Mouse (Mus musculus) embryo, embryonic 10 days (tissue): ENCODE results near the gene Hoxb3.

Experiments
- DNase-seq: peaks from one replicate; pipeline ENCODE4 v3.0.0-alpha.2; 2015; ENCODE audit warnings: low spot score

Gene Hoxb3

DNA sequence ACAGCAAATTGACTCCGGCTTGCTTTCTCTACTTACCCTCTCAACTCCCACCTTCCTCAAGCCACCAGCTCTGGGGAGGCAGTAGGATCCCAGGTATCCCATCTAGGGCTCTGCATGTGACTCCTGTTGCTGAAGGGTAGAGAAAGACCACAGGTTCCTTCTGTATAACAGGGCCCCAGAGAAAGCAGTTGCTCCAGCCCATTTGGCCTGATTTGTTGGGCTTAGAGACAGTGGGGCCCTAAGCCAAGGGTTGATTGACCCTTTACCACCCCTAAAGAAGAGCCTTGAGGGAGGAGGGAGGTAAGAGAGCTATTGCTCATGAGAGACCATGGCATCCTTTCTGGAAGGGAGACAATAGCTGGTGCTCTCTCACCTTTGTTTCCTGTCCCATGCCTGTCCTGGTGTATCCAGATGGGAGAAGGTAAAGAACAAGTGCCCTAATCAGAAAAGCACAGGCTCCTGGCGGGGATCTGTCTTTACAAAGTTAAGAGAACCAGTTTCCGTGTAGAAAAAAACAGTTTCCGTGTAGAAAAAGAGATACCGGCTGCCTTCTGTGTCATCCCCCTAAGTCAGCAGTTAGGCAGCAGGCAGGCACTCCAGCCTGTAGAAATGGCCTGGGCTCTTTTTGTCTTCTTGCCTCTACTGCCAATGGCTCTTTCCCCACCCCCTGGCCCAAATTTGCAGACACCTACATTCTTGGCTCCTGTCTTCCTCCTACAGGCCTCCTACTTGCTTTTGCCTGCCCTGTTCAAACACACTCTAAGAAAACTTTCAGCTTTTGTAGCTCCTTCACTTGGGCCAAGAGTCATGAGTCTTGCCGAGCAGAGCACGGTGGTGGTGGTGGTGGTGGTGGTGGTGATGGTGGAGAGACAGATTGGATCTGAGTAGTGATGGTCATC lies 16.1 kb downstream of the Hoxb3 start:
- no peak for DNase-seq

DNA sequence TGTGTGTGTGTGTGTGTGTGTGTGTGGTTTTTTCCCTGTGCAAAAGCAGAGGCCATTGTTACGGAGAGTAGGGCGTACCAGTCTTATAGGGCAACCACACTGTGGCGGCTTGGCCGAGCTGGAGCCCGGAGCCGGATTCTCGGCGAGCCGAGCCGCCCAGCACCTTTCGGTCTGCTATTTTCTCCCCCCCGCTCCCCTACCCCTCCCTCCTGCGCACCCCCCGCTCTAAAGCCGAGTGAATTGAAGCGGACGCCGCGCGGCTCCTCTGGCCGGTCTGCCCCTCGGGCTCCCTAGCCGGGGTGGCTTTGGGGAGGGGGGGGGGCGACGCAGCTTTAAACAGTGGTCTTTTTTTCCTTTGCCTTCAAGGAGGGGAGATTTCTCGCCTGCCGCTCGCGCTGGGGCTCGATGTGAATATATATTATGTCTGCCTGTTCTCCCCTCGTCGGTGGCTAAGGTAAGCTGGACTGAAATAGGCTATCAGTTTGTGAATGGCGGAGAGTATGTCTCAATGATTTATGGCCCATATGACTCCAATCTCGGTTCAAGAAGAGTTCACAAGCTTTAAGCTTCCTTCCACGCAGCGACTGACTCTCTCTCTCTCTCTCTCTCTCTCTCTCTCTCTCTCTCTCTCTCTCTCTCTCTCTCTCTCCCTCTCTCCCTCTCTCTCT lies 17.7 kb downstream of the Hoxb3 start:
- DNase-seq, result peak; percentile 90

DNA sequence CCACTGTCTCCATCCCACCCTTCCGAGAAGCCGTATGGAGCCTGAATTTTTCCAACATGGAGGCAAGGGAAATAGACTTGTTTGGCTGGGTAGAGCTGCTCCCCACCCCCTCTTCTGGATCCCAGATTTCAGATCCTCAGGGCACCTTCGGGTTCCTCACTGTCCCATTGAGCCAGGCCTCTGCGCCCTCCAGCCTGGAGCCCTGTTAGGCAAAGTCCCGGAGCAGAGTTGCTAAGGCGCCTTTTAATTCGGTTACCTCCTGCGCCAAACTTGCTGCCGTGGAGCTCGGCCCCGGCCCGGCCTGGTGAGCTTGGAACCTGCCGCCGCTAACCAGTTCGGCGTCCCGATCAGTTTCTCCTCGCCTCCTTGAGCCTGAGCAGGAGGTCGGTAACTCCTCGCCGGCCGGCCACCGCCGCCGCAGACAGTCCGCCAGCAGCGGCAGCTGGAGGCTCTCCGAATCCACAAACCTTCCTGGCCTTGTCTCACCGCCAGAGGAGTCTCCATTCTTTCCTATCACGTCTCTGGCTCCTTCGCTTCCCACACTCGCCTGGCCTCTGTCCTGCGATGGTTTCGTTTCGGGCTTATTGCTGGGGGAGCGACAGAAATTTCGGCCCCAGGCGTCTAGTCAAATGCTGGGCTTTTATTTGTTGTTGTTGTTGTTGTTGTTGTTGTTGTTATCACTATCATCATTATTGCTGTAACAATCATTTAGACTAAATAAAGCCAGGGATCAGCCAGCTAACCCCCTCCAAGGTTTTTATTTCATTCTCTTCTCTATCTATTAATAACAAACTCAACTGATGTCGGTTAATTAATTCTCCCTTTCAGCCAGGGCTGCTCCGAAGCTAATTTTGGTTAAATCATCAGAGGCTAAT lies 18.8 kb downstream of the Hoxb3 start:
- DNase-seq, result peak; percentile 68

DNA sequence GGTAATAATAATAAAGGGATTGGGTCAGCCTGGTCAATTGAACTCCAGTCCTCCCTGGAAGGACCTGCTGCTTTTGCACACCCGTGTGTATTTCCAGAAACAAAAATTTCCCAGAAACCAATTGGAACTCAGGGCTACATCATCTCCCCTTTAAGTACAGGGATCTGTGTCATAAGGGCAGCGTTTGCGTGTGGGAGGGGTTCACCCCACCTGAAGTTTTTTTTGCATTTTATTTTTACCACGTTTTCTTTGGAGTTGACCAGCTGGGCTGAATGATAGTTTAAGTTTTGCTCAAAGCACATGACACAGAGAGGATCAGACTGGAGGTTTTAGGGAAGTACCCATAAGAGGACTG lies 19.4 kb downstream of the Hoxb3 start:
- DNase-seq, result no peak

DNA sequence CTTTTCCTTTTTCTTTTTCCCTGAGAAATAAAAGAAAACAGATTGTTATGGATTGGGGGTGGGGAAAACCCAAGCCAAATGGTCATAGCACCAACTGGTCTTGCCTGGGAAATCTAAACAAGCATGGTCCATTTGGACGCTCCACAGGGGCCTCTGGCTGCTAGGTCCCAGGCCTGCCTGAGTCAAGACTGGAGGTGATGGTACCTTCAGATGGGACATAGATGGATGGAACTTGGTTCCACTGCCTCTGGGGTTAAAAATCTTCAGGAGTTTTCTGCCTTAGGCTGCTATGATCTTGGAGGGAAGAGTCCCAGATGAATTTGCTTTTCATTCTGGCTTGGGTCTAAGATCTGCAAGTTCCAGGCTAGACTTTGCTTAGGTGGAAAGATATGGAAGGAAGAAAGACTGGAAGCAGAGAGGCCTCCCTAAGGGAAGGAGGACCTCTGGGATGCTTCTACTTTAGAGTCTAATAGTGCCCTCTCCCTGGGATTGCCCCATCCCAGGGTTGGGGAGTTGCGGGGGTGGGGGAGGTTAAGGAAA lies 20.1 kb downstream of the Hoxb3 start:
- no peak for DNase-seq

DNA sequence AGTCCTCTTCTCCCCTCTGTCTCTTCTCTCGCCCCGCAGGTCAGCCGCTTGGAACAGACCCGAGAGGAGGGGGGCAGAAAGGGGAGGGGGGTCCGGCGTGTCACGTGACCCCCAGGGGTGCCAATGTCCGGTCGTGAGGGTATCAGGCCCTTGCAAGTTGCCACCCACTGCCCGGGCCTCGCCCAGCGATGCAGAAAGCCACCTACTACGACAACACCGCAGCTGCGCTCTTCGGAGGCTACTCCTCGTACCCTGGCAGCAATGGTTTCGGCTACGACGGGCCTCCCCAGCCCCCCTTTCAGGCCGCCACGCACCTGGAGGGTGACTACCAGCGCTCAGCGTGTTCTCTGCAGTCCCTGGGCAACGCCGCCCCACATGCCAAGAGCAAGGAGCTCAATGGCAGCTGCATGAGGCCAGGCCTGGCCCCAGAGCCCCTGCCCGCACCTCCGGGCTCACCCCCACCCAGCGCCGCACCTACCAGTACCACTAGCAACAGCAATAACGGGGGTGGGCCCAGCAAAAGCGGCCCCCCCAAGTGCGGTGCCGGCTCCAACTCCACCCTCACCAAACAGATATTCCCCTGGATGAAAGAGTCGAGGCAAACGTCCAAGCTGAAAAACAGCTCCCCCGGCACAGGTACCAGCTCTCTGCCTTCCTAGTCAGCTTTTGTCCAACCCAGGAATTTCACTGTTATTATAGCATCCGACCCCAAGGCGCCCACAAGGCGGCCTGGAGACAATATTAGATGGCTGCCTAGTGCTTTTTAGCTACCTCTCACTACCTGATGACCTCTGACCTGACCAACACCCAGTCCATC lies 21.1 kb downstream of the Hoxb3 start:
- DNase-seq, result peak; percentile 71

DNA sequence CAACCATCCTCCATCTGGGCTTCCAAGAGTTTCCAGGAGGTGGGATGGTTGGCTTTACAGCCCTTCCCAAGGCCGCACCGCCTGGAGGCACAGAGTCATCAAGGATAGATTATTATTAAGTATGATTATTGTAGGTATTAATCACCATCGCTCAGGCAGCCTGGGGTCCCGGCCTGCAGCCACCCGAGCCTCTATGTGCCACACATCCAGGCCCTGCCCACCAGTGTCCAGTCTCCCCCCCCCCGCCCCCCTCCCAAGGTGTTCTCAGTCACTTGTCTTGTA lies 21.7 kb downstream of the Hoxb3 start:
- DNase-seq, result no peak

DNA sequence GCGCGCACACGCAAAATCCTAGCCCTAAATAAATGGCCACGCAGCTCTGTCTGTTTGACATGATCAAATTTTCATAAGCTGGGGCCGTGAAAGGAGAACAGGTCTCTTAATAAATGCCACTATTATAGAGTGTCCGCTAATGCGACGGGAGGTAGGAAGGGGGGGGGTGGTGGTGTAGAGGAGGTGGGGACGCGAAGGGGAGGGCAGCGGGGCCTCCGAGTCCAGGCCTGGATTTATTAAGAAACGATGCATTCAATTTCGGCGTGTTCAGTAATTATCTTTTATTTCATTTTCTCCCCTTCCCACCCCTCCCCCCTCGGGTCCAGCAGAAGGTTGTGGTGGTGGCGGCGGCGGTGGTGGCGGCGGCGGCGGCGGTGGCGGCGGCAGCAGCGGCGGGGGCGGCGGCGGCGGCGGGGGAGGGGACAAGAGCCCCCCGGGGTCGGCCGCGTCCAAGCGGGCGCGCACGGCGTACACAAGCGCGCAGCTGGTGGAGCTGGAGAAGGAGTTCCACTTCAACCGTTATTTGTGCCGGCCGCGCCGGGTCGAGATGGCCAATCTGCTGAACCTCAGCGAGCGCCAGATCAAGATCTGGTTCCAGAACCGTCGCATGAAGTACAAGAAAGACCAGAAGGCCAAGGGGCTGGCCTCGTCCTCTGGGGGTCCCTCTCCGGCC lies 22.2 kb downstream of the Hoxb3 start:
- no peak for DNase-seq

DNA sequence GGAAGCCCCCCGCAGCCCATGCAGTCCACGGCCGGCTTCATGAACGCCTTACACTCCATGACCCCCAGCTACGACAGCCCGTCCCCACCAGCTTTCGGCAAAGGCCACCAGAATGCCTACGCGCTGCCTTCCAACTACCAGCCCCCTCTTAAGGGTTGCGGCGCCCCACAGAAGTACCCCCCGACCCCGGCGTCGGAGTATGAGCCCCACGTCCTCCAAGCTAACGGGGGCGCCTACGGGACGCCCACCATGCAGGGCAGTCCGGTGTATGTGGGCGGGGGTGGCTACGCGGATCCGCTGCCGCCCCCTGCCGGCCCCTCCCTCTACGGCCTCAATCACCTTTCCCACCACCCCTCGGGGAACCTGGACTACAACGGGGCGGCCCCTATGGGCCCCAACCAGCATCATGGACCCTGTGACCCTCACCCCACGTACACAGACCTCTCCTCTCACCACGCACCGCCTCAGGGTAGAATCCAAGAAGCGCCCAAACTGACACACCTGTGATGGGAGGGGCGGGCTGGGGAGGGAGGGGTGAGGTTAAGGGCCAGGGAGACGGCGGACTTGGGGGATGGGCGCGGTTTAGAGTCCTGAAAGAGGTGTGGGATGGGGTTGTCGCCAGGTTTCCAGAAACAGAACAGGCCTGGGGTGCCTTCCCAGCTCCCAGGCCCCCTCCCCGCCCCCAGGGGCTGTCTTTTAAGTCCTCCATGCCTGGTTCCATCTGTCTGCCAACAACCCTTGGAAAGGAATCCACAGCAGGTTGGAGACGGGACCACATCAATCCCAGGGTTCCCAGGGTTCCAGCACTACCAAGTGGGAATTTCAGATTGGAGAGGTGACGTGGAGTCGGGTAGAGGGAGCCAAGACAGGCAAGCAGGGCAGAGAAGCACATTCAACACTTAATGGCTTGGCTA lies 23.0 kb downstream of the Hoxb3 start:
- no peak for DNase-seq

DNA sequence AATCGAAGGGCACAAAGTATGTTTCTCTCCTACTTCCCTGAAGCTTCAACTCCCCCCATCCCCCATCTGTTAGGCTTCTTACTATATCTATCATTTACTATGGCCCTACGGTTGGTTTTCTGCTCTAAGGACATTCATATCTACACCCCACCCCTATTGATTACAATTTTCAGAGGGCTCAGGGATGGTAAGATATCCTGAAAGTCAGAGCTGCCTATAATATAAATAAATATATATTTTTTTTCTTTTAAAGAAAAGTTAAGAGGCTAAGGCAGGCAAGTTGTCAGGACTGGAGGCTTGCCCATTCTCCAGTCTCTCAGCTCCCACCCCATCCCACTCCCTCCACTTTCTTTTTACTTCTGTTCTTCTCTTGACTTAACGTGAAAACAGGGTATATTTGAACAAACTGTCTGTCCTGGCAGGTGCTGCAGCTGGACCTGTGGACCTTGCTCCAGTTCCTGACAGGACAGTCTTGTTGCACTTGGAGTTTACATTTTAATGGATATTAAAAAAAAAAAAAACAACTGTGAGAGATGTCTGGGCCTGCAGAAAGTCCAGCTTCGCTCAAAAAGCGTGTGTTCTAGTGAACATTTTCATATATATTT lies 23.9 kb downstream of the Hoxb3 start:
- no peak for DNase-seq

DNA sequence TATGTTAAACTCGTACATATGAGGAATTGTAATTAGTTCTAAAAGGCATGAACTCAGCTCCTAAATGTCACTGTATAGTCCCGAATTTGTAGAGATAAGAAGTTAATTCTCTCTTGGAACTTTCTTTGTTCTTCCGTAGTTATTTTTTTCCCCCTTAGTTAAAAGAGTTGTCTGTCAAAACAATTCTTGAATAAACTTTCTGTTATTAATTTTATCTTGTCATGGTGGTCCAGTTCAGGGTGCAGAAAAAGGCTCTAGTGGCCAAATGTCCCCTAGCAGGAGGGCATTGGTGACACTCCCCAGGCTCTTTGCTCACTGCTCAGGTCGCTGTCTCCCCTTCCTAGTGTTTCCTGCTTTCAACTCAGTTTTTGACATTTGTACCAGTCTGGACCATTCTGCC lies 24.6 kb downstream of the Hoxb3 start:
- no peak for DNase-seq

DNA sequence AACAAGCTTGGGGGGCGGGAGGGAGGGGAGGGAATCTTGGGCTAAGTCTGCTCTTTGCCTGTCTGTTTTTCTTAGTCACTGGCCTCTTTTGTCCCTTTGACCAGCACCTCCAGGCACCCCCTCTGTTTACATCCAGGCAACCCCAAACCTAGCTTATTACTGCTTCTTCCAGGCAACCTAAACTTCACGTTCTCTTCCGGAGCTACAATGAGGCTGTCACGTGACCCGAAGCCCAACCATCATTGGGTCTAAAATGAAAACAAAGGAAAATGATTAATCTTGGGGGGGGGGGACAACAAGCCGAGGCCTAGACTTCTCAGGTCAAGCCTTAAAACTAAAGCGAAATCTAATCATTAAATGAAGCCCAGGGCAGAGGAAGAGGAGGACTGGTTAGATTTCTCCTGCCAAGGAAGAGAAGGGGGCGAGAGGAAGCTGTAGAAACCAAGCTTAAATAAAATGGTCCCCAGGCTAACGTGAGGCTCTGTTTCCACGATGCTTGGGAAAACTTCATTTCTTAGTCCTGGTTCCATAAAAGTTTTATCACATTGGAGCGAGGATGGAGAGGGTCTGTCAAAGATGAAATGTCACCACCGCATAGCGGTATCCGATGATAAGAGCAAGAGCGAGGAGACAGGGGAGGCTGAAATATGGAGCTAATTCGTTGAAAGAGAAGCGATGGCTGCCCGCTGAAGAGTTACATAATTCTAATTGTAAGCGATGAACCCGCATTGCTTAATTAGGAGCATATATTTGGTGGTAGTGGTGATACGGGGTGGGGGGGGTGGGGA lies 25.2 kb downstream of the Hoxb3 start:
- peak; percentile 81 for DNase-seq

DNA sequence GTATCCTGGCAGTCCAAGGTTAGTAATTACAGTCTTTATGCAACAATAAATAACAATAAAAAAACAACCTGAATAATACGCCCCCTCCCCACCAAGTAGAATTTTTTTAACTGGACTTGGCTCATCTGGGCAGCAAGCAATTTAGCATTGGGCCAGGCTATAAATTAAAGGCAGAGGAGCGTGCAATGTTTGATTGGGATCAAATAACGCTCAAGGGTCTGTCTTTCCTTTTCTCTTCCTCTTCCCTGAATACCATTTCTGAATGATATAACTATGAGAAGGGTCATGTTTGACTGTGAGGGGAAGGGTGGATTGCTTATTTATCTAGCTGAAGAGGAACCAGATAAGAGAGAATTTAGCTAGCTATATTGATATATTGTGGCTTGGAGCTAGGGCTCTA lies 25.9 kb downstream of the Hoxb3 start:
- DNase-seq, result no peak

DNA sequence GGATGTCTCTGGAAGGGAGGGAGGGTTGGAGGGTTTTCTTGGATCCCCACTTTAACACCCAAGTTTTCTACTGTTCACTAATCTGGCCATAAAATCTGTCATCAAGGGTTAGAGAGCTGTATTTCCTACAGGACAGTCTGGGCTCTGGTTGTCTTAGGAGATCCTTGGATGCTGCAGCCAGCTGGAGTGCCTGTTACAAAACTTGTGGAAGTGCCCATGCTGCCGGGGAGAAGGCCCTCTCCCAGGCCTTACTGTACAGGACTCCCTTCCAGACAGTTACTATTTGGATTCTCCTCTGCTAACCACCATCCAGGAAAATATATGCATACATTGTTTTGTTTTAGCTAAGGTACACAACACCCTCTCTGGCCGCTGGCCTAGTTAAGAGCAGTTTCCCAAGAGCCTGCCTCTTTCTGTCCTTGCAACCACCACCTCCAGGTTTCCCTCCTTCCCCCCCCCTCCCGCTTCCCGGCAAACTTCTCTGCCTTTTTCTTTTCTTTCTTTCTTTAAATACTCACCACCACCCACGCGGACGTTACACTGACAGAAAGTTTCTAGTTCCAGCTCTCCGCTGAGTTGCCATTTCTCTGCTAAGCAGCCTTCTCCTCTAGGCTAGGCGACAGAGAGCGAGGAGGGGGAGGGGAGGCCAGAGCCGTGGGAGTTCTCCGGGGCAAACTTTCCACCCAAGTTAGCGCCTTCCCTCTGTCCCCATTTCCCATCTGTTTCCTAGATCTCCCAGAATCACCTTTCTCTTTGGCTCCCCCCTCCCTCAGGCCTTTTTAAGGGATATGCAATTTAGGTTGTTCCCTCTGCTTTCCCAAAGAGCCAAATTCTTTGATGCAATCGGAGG lies 26.6 kb downstream of the Hoxb3 start:
- peak; percentile 78 for DNase-seq

DNA sequence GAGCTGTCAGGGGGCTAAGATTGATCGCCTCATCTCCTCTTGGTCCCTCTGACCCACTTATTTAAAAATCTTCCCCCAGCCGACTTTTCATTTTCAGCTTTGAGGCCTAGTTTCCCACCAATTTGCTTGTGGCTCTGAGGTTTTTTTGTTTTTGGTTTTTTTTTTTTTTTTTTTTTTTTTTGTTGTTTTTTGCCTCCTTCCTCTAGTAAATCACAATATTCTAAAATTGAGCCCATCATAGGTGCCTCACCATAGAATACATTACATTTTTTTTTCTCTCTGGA lies 27.2 kb downstream of the Hoxb3 start, which contains the start of gene Hoxb2:
TSS of gene Hoxb2 (plus strand) at position 185 of the 284 bp plus-strand sequence.
- DNase-seq, result no peak

DNA sequence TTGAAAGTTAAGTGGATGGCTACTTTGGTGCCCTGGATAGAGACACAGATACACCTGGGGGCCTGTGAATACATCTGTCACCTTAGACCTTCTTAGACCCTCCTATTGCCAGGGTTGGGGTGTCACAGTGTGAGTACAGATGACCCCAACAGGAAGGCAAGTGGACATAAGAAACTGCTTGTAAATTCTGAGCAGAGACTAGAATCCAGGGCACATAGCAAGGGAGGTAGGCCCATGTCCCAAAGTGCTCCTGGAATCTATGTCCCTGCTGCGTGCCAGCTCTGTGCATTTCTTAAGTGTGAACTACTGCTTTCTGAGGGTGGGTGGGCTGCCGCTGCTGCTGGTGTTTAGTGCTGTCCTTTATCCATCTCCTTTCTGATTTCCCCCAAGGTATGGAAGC lies 27.7 kb downstream of the Hoxb3 start:
- peak; percentile 41 for DNase-seq

DNA sequence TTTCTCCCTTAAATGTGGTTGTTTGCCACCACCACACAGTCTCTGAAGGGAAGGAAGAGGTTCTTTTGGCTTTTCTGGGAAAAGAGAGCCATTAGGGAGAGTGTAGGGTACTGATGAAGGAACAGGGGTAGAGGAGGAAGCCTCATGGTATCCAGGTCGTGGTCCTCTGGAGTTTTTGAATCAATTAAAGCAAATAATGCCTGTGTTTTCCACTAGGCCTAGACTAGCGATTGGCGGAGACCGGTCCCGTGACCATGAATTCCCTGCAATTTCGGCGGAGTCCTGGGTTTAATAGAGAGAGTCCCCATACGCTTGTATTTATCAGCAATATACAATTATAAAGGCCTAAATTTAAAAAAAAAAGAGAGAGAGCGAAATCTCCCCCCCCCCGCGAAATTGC lies 28.2 kb downstream of the Hoxb3 start:
- peak; percentile 74 for DNase-seq

DNA sequence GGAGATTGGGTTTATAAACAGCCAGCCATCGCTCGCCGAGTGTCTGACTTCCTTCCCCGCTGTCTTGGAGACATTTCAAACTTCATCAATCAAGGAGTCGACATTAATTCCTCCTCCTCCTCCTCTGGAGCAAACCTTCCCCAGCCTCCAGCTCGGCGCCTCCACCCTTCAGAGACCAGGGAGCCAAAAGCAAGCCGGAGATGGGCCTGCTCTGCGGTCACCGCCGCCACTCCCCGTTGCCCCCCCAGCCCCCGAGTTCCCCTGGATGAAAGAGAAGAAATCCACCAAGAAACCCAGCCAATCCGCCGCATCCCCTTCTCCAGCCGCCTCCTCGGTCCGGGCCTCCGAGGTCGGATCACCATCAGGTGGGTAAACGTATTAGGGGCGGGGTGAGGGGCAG lies 28.7 kb downstream of the Hoxb3 start:
- peak; percentile 85 for DNase-seq
